Mouse (Mus musculus) MN1 (cell line): ENCODE results near the gene Mrpl36.

Source experiments
- DNase-seq: peaks from one replicate; pipeline ENCODE4 v3.0.0-alpha.2; 2016; ENCODE audit warnings: low spot score

Gene Mrpl36

GRCm38 (mm10) chr13:73347171-73347570 lies 18.9 kb downstream of the Mrpl36 start:
- DNase-seq, result no peak

GRCm38 (mm10) chr13:73347922-73348650 lies 19.8 kb downstream of the Mrpl36 start:
- no peak for DNase-seq

GRCm38 (mm10) chr13:73350741-73351140 lies 22.4 kb downstream of the Mrpl36 start:
- DNase-seq, result no peak

GRCm38 (mm10) chr13:73351910-73352309 lies 23.6 kb downstream of the Mrpl36 start:
- DNase-seq, result no peak

- DNase-seq, result no peak
Measured at GRCm38 (mm10) chr13:73352491-73352890, 24.2 kb downstream of the Mrpl36 start.

GRCm38 (mm10) chr13:73357106-73357505 lies 28.8 kb downstream of the Mrpl36 start:
- no peak for DNase-seq

- no peak for DNase-seq
Measured at GRCm38 (mm10) chr13:73373367-73373766, 45.1 kb downstream of the Mrpl36 start.

GRCm38 (mm10) chr13:73374612-73375011 lies 46.3 kb downstream of the Mrpl36 start:
- no peak for DNase-seq

- DNase-seq, result no peak
Measured at GRCm38 (mm10) chr13:73377637-73378036, 49.3 kb downstream of the Mrpl36 start.
